Mouse (Mus musculus) megakaryocyte-erythroid progenitor cell, adult 5-6 weeks (primary cell): ENCODE measurements around the gene Pcca. TPM values are rescaled to one million over a fixed set of nuclear protein-coding genes. Genes with fewer than 3 reads are reported as not detected.

Experiments
- ATAC-seq: replicated peaks from 2 replicates; pipeline ENCODE4 v1.8.0; 2016; ENCODE audit warnings: mild to moderate bottlenecking, inconsistent platforms; ENCODE audit not compliant: severe bottlenecking, poor library complexity, low FRiP score, low TSS enrichment
- total RNA-seq, 2 experiments: library from RNA; stranded (forward) in 1 of 2; stranded (reverse) in 1 of 2; fragments of 200-1000, 215-1000 nt in 1 of 2; fragments of >200 nt in 1 of 2; fragmentation: Nextera tagmentation in 1 of 2; gene quantifications; 2 replicates each; pipeline ENCODE4 v1.2.3; 2014 to 2017

The Pcca gene
- total RNA-seq, 2 experiments from 2014 or later, result 52.3 to 91.6 TPM

GRCm38 (mm10) chr14:122720989-122721388 lies 186.9 kb downstream of the Pcca start:
- no peak for ATAC-seq

DNA sequence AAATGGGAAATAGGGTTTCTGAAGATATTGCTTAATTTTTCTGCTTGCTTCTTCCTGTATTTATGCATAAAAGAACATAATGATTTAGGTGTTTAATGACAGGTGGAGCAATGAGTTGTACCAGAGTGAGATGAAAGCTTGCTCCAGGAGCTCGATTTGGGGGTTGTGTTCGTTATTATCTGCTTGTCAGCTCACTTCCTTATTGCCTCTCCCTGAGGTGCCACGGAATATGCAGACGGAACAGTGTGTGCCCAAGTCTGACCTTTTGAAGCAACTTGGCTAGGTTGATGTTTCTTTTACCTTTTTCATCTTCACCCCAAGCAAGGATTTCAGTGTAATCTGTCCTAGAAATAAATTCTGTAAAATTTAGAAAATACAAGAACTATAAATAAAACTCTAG lies 187.6 kb downstream of the Pcca start:
- ATAC-seq, result no peak

- no peak for ATAC-seq
These were observed 192.3 kb downstream of the Pcca start for GRCm38 (mm10) chr14:122726456-122726855.

DNA sequence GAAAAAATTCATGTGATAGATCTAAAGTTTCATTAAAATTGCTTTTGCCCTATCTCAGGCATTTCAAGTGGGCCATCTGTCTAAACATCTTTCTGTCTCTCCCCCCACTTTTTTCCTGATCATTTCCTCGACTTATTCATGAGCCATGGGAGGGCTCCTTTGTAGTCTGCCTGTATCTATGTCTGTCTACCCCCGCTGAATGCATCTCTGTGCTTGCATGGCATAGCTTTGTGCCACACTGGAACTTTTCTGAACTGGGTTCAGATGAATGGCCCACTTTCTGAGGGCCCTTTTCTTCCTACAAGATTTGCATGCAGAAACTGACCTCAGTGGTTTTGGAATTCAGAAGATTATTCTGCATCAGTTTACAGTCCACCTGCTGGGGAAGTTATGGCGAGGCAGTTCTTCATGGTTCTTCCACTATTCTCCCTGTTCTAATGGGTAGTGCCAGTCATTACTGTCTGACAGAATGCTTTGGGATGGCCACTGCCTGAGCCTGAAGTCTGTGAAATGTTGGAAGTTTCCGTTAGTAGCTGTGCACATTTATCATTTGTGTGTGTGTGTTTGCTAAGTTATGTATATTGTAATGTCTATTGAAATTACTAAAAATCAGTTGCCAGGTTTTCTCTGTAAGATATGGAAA lies 195.4 kb downstream of the Pcca start:
- no peak for ATAC-seq

- no peak for ATAC-seq
These were observed 196.9 kb downstream of the Pcca start for GRCm38 (mm10) chr14:122730921-122731551.

DNA sequence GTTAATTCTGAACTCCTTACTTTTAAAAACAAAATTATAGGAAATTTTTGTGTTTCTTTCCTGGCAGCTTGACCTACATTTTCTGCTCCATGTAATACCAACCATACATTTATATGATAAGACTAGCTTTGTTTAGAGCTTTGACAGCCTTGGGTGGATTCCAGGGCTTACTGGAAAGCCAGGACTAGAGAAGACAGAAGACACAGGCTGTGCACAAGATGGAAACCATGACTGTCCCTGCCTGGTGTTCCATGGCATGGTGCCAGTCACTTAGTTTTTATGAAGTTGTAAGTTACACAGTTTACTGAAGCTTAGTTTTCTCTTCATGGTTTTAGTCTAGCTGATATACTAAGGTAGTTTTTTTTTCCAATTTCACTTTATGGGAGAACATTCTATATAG lies 202.7 kb downstream of the Pcca start:
- ATAC-seq, result no peak

DNA sequence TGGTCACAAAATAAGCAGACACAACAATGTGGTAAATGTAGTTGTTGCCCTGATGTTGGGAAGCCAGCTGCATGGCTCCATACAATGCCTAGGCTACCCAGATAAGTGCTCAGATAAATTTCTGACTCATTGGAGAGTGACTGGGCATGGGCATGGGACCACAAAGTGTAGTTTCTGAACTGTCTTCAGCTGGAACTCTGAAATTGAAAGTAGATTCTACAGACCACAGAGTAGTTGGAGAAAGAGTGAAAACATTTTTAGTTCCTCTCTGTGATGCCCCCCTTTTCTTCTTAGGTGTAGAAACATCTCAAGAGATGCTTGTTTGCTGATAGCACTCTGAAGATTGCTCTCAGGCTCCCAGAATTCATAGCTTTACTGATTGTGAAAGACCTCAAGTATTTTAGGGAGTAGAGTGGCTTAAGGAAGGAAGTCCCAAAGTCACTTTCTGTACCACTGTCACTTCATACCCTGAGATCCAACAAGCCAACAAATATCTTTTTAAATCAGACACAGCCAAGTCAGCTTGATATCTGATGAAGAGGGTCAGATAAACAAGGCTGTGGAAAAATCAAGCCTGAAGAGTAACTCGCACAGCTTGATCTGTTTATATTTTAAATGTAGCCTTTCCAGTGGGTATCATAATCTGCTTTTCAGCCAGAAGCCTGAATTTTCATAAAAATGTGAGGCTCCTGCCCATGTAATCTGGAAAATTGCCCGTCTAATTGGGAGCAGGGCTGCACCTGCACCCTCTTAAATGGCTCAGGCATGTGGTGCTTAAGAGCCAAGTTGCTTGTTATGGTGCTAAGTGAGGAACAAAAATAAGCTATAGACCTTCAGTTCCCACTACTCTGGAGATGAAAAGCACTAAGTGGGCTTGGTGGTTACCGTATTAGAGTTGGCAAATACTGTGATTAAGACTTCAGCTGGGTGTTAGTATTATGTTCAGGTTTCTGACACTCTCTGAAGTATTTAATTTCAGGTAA lies 214.0 kb downstream of the Pcca start:
- peak; percentile 18; the same call in 1 of the 2 replicates for ATAC-seq

DNA sequence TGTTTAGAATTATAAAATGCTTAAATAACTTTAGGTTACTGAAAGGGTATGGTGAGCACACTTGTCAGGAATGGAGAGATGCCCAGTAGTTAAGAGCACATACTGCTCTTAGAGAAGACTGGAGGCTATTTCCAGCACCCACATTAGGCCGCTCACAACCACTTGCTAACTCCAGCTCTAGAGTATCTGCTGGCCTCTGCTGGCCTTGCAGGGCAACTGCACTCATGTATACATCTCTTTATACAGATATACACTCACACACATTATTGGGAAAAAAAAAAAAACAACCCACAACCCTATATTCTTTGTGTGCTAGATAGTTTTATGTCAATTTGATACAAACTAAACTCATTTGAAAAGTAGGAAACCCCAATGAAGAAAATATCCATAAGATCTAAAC lies 217.4 kb downstream of the Pcca start:
- ATAC-seq, result peak; percentile 54; the same call in 1 of the 2 replicates

DNA sequence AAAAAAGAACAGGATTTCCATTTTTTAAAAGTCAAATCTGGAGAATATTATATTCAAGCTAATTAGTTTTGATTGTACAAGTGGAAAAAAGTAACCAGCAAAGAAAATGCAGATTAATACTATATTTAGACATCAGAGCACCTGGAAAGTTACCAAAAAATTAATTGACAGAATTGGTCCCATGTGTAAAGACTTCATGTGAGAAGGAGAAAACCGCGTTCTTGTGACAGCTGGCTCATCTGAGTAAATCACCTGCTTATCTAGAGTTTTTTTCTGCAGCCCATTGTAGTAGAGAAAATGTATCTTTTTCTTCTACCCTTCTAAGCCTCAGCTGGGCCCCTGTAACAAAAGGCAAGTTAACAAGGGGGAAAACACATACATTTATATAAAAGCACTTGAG lies 219.2 kb downstream of the Pcca start:
- ATAC-seq, result no peak

- no peak for ATAC-seq
These were observed 220.2 kb downstream of the Pcca start for GRCm38 (mm10) chr14:122754311-122754710.

DNA sequence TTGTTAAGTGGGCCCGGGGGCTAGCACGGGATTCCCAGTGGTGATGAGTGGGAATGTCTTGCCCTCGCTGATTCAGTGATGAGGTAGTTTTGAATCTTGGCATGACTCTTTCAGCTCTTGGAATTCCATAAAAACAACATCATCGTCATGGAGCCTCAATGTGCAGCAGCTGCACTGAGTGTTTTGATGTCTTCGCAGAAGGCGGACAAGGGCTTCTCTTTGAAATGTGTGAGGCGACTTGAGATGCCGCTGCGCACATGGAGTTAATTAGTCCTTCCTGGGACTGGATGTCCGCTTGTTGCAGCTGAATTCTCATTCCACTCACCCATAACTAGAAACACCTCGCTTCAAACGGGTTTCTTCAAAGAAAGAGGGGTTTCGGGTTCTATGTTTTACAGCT lies 221.4 kb downstream of the Pcca start:
- ATAC-seq, result no peak

DNA sequence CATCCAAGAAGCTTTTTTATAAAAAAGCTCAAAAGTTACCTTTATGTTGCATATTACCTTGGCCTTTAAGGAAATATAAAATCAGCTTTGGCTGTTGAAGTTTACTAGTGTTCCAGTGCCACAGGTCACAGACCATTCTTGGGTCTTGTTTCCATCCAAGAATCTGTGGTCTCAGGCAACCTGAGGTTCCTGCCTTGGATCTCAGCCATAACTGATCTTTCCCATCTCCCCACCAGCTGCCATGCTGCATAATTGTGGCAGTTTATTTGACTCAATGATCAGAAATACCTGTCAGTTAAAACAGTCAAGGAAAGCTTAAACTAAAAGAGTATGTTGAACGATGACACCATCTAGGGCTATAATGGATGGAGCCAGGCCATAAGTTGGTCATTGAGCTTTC lies 222.5 kb downstream of the Pcca start:
- no peak for ATAC-seq

DNA sequence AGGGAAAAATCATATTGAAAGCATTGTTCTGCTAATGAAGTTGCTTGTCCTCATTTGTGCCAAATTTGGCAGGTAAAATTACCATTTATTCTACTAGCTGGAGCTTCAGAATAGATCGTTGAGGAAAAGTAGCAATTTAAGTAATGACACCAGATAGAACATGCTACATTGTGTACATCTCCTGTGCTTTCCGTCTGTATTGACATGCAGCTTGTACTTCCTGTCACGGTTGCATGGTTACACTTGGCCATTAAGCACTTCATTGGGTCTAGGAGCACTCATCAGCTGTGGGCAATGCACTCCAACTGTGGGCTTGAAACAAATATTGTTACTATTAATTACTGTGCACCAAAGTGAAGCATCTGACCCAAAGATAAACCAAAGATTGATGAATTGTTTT lies 225.8 kb downstream of the Pcca start:
- no peak for ATAC-seq

DNA sequence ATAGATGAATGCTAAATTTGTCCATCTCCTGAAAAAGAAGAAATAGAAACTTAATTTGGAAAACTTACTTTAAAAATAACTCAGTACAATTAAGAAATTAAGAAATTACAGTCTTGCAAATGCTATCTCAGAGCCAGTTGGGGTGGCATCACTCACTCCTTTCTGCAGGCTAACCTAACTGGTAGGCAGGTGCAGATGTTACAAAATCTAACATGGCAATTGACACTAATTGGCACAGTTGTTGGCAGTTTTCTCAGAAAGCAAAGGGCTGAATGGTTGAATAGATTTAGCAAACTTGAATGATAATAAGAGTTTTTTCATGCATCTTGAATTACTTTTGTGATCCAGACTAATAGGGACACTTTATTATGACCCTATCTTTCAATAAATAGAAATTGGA lies 226.7 kb downstream of the Pcca start:
- ATAC-seq, result no peak

DNA sequence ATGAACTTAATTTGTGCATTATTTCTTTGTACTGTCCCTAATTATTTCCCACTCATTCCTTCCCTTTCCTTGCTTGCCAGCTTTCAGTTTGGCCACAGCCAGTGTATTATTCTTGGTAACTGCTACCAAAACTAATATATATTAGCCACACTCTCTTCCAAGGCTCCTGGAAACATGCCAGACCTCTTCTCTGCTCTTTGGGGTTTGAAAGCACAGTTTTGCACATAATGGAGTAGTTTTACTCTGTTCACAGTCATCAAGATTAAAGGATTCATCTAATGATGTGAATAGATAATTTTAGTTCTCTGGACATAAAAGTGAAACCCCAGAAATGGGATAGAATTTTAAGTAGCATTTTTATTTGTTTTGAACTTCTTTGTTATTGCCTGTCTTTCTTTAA lies 228.5 kb downstream of the Pcca start:
- no peak for ATAC-seq

- no peak for ATAC-seq
These were observed 231.8 kb downstream of the Pcca start for GRCm38 (mm10) chr14:122765951-122766350.

GRCm38 (mm10) chr14:122766448-122766847 lies 232.3 kb downstream of the Pcca start:
- ATAC-seq, result peak; percentile 85

- ATAC-seq, result no peak
These were observed 250.6 kb downstream of the Pcca start for GRCm38 (mm10) chr14:122784701-122785100.

- no peak; the same call in 1 of the 2 replicates for ATAC-seq
These were observed 254.1 kb downstream of the Pcca start for GRCm38 (mm10) chr14:122788199-122788598.

GRCm38 (mm10) chr14:122790111-122790510 lies 256.0 kb downstream of the Pcca start:
- ATAC-seq, result no peak
